Mouse (Mus musculus): ENCODE data around the gene Armc7. TPM values are rescaled to one million over a fixed set of nuclear protein-coding genes. Genes with fewer than 3 reads are reported as not detected.
"Not testable (repeated sequence)": the region's sequence is repeated elsewhere in the genome, so short reads cannot be mapped to it uniquely, and the experiment has no call there.

Armc7 gene
- polyA plus RNA-seq, 1 experiment from 2014 or later = 11.6 TPM

GRCm38 (mm10) chr11:115477388-115477787 lies 1.9 kb downstream of the Armc7 start:
- Histone ChIP-seq H3K9ac (peak overlapping the region; percentile 83), H3K4me1 (peaks cover 32% of the 10 kb centered on the region), H3K4me2 (peak overlapping the region; percentile 94)
- not testable (repeated sequence) for H3K36me3 ChIP-seq; H3K27me3 ChIP-seq; H3K9me3 ChIP-seq; H3K4me3 ChIP-seq; H3K27ac ChIP-seq; ATAC-seq (ENCODE audit: insufficient number of reproducible peaks, insufficient read depth, low FRiP score, low TSS enrichment, low read depth)
- WGBS = 86% methylated on average over 7 of the region's 7 CpGs

GRCm38 (mm10) chr11:115478296-115478938 lies 3.0 kb downstream of the Armc7 start:
- ATAC-seq (ENCODE audit: insufficient number of reproducible peaks, insufficient read depth, low FRiP score, low TSS enrichment, low read depth) = no peak
- H3K4me3 ChIP-seq = no peak overlapping the region
- H3K27ac ChIP-seq = no peak overlapping the region
- H3K36me3 ChIP-seq = peaks cover 7% of the 10 kb centered on the region; the same call in 1 of the 2 replicates
- WGBS = 85% methylated on average over 9 of the region's 9 CpGs
- H3K9ac ChIP-seq = no peak overlapping the region
- peaks cover 28% of the 10 kb centered on the region for H3K4me1 ChIP-seq
- H3K4me2 ChIP-seq = no peak overlapping the region
- H3K27me3 ChIP-seq = no peaks in the 10 kb centered on the region
- H3K9me3 ChIP-seq = no peaks in the 10 kb centered on the region

- peaks cover 7% of the 10 kb centered on the region; the same call in 1 of the 2 replicates for H3K36me3 ChIP-seq
- no peak overlapping the region for H3K4me3 ChIP-seq
- no peak for ATAC-seq (ENCODE audit: insufficient number of reproducible peaks, insufficient read depth, low FRiP score, low TSS enrichment, low read depth)
- H3K27me3 ChIP-seq = no peaks in the 10 kb centered on the region
- WGBS = 82% methylated on average over 6 of the region's 6 CpGs
- no peaks in the 10 kb centered on the region for H3K9me3 ChIP-seq
- peaks cover 14% of the 10 kb centered on the region for H3K4me1 ChIP-seq
- H3K27ac ChIP-seq = no peak overlapping the region
- no peak overlapping the region for H3K4me2 ChIP-seq
- H3K9ac ChIP-seq = peak overlapping the region; percentile 27; the same call in 1 of the 2 replicates
Measured at GRCm38 (mm10) chr11:115481553-115482259, 6.2 kb downstream of the Armc7 start.

GRCm38 (mm10) chr11:115483278-115483677 lies 7.8 kb downstream of the Armc7 start:
- Histone ChIP-seq H3K27ac (no peak overlapping the region), H3K27me3 (no peaks in the 10 kb centered on the region), H3K4me1 (peaks cover 6% of the 10 kb centered on the region; the same call in 1 of the 2 replicates), H3K4me3 (no peak overlapping the region), H3K4me2 (no peak overlapping the region), H3K36me3 (peaks cover 7% of the 10 kb centered on the region; the same call in 1 of the 2 replicates), H3K9me3 (no peaks in the 10 kb centered on the region), H3K9ac (no peak overlapping the region)
- 71% methylated on average over 11 of the region's 11 CpGs for WGBS
- no peak for ATAC-seq (ENCODE audit: insufficient number of reproducible peaks, insufficient read depth, low FRiP score, low TSS enrichment, low read depth)

DNA sequence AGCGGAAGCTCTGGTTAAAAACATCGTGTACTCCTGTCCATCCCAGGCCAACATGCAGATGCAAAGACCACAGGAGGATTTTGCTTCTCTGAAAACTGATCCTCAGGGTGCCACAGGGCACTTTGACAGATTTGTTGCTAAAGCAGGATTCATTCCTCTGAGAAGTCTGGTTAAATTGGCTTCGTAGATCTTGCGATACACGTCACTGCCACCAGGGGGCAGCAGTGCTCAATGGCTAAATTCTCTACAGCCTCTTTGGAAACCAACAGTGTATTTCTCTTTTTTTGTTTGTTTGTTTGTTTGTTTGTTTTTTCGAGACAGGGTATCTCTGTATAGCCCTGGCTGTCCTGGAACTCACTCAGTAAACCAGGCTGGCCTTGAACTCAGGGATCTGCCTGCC lies 8.3 kb downstream of the Armc7 start:
- Histone ChIP-seq H3K27me3 (no peaks in the 10 kb centered on the region), H3K9ac (no peak overlapping the region), H3K4me1 (peaks cover 6% of the 10 kb centered on the region; the same call in 1 of the 2 replicates), H3K9me3 (no peaks in the 10 kb centered on the region), H3K36me3 (peaks cover 11% of the 10 kb centered on the region), H3K4me2 (no peak overlapping the region), H3K27ac (no peak overlapping the region), H3K4me3 (no peak overlapping the region)
- ATAC-seq (ENCODE audit: insufficient number of reproducible peaks, insufficient read depth, low FRiP score, low TSS enrichment, low read depth) = no peak
- WGBS = 17% methylated on average over 6 of the region's 6 CpGs

DNA sequence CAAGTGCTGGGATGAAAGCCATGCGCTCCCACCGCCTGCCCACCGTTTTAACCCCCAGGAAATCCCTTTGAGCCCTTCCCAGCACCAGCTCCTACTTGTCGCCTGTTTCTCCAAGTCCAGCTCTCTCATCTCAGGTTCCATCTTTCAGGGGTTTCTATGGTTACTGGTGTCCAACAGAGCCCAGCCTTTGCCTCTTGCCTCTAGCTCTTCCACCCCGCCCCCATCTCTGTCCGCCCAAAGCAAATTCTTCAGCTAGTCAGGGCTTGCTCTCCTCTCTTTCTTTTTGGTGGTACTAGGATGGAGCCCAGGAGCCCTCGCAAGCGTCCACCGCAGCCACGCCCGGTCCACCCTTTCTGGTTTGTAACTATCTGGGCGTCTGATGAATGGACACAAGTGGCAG lies 9.7 kb downstream of the Armc7 start:
- Histone ChIP-seq H3K4me3 (no peak overlapping the region), H3K27me3 (no peaks in the 10 kb centered on the region), H3K9me3 (no peaks in the 10 kb centered on the region), H3K9ac (0 out of 2 replicates have a peak overlapping the region, but pooled peaks have one; percentile 40), H3K4me1 (peaks cover 6% of the 10 kb centered on the region; the same call in 1 of the 2 replicates), H3K27ac (no peak overlapping the region; the same call in 1 of the 2 replicates), H3K36me3 (peaks cover 21% of the 10 kb centered on the region), H3K4me2 (no peak overlapping the region)
- WGBS = 43% methylated on average over 12 of the region's 12 CpGs
- no peak for ATAC-seq (ENCODE audit: insufficient number of reproducible peaks, insufficient read depth, low FRiP score, low TSS enrichment, low read depth)

DNA sequence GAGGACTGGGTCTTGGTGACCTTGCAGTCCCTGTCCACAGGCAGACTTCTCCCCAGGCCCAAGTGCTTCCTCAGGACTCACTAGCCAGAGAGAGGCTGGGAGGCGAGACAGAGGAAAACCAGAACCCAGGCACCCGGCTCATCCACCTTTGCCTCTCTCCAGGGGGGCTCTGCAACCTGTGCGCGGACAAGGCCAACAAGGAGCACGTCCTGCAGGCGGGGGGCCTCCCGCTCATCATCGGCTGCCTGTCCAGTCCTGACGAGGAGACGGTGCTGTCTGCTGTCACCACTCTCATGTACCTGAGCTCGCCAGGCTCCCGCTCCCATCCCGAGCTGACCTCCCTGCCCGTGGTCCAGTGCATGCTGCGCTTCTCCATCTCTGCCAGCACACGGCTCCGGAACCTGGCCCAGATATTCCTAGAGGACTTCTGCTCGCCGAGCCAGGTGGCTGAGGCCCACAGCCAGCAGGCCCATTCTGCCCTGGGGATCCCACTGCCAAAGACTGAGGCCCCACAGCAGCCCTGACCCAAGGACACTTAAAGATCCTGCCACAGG lies 13.2 kb downstream of the Armc7 start:
- H3K9me3 ChIP-seq = no peaks in the 10 kb centered on the region
- peaks cover 19% of the 10 kb centered on the region for H3K36me3 ChIP-seq
- peaks cover 21% of the 10 kb centered on the region for H3K4me1 ChIP-seq
- ATAC-seq (ENCODE audit: insufficient number of reproducible peaks, insufficient read depth, low FRiP score, low TSS enrichment, low read depth) = no peak
- 0 out of 2 replicates have a peak overlapping the region, but pooled peaks have one; percentile 12 for H3K9ac ChIP-seq
- H3K27me3 ChIP-seq = no peaks in the 10 kb centered on the region
- no peak overlapping the region for H3K4me3 ChIP-seq
- WGBS = 83% methylated on average over 19 of the region's 19 CpGs
- no peak overlapping the region for H3K4me2 ChIP-seq
- H3K27ac ChIP-seq = no peak overlapping the region

DNA sequence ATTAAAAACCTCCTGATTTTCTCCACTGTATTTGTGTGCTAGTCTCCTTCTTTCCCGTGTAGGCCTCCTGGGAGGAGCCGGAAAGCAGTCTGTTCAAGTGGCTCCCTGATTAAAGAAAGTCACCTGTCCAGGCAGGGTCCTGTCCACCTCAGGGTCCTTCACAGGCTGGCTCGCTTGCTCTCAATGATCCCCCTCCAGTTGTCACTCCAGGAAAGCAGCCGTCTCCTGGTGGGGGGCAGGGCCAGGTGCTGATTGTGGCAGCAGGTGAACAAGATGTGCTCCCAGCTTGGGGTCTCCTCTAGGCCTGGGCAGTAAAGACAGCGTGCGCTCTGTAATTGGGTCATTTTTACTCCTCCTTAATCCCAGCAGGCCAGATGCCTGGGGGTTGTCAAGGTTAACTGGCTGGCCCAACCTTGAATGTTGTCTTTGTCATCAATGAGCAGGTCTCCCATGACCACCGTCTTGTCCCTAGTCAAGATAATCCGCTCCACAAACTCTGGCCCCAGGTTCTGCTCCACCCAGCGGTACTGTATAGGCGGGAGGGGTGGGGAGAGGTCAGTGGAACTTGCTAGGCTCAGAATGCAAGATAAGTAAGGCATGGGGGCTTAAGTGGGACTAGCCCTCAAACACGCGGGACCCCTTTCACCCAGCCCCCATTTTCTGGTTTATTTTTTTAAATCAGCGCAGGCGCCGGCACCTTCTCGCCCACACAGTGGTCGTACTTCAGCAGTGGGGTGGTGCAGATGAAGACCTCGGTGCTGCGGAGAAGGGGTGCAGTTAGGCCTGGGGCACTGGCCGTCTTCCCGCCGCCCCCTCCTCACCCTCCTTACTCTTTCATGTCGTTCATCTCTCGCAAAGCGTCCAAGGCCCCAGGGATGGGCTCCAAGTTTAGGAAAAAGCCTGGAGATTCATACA lies 15.2 kb downstream of the Armc7 start:
- Histone ChIP-seq H3K4me1 (peaks cover 15% of the 10 kb centered on the region), H3K9ac (peak overlapping the region; percentile 81), H3K9me3 (no peaks in the 10 kb centered on the region), H3K4me3 (peak overlapping the region; percentile 71), H3K27ac (peak overlapping the region; percentile 88), H3K27me3 (no peaks in the 10 kb centered on the region), H3K4me2 (peak overlapping the region; percentile 73), H3K36me3 (peaks cover 19% of the 10 kb centered on the region)
- 22% methylated on average over 25 of the region's 25 CpGs for WGBS
- ATAC-seq (ENCODE audit: insufficient number of reproducible peaks, insufficient read depth, low FRiP score, low TSS enrichment, low read depth) = no peak

- Histone ChIP-seq H3K27me3 (no peaks in the 10 kb centered on the region), H3K4me1 (peaks cover 15% of the 10 kb centered on the region), H3K4me2 (peak within 1 kb of the TSS; percentile 73), H3K36me3 (peaks cover 19% of the 10 kb centered on the region), H3K9me3 (no peaks in the 10 kb centered on the region), H3K27ac (peak within 1 kb of the TSS; percentile 88), H3K9ac (peak within 1 kb of the TSS; percentile 81), H3K4me3 (peak within 1 kb of the TSS; percentile 71)
- peak; percentile 78 for ATAC-seq (ENCODE audit: insufficient number of reproducible peaks, insufficient read depth, low FRiP score, low TSS enrichment, low read depth)
- WGBS = 1% methylated on average over 43 of the region's 43 CpGs
Measured at GRCm38 (mm10) chr11:115491356-115492083, 16.1 kb downstream of the Armc7 start, which contains the start of gene Nt5c. TSS of gene Nt5c (minus strand) at chr11:115491862.

GRCm38 (mm10) chr11:115492387-115492786 lies 16.9 kb downstream of the Armc7 start:
- Histone ChIP-seq H3K4me2 (peak overlapping the region; percentile 73), H3K9ac (peak overlapping the region; percentile 81), H3K4me1 (peaks cover 15% of the 10 kb centered on the region), H3K4me3 (peak overlapping the region; percentile 71), H3K36me3 (peaks cover 25% of the 10 kb centered on the region), H3K27me3 (no peaks in the 10 kb centered on the region), H3K27ac (no peak overlapping the region), H3K9me3 (no peaks in the 10 kb centered on the region)
- ATAC-seq (ENCODE audit: insufficient number of reproducible peaks, insufficient read depth, low FRiP score, low TSS enrichment, low read depth) = no peak
- WGBS = 41% methylated on average over 6 of the region's 6 CpGs

Measured in embryonic facial prominence, embryonic 13.5 days (tissue).